Mouse (Mus musculus) ovary, postnatal 10 days (tissue): ENCODE data around the gene Cypt4.
"Not testable (repeated sequence)": the region's sequence is repeated elsewhere in the genome, so short reads cannot be mapped to it uniquely, and the experiment has no call there.

Source experiments
- DNase-seq: peaks from one replicate; pipeline ENCODE4 v3.0.0; 2022; ENCODE audit warnings: low spot score

Cypt4 gene

GRCm38 (mm10) chr9:24624896-24625295 lies at the start of gene Cypt4:
Gene Cypt4, plus strand, starts transcription at chr9:24625196.
- no peak for DNase-seq

DNA sequence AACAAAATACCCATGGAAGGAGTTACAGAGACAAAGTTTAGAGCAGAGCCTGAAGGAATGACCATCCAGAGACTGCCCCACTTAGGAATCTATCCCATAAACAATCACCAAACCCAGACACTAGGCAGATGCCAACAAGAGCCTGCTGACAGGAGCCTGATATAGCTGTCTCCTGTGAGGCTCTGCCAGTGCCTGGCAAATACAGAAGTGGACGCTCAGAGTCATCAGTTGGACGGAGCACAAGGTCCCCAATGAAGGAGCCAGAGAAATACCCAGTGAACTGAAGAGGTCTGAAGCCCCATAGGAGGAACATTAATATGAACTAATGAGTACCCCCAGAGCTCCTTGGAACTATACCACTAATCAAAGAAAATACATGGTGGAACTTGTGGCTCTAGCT lies 12.3 kb downstream of the Cypt4 start:
- not testable (repeated sequence) for DNase-seq
